Mouse (Mus musculus) granulocyte monocyte progenitor cell, adult 5-6 weeks (primary cell): ENCODE results near the gene Tent5c. TPM values are rescaled to one million over a fixed set of nuclear protein-coding genes. Genes with fewer than 3 reads are reported as not detected.
A peak's percentile ranks its signal among the peaks of the same experiment; 100 is the strongest.

Source experiments
- ATAC-seq: replicated peaks from 2 replicates; pipeline ENCODE4 v1.8.0; 2016; ENCODE audit warnings: mild to moderate bottlenecking, moderate TSS enrichment, inconsistent platforms; ENCODE audit not compliant: poor library complexity, severe bottlenecking
- total RNA-seq, 2 experiments: library from RNA; stranded (forward) in 1 of 2; stranded (reverse) in 1 of 2; fragments of 200-712, 200-1000 nt in 1 of 2; fragments of >200 nt in 1 of 2; fragmentation: Nextera tagmentation in 1 of 2; gene quantifications; 2 replicates each; pipeline ENCODE4 v1.2.3; 2014 to 2017

The Tent5c gene
- total RNA-seq, 2 experiments from 2014 or later = 0.36 TPM; not detected in 1

- ATAC-seq = peak; percentile 54
Measured at GRCm38 (mm10) chr3:100488251-100489132, 632 bp downstream of the Tent5c start.

GRCm38 (mm10) chr3:100487046-100487445 is 2.1 kb downstream of the Tent5c start:
- ATAC-seq = no peak

GRCm38 (mm10) chr3:100485390-100486132 is 3.6 kb downstream of the Tent5c start:
- ATAC-seq = no peak

GRCm38 (mm10) chr3:100482971-100483610 is 6.0 kb downstream of the Tent5c start:
- ATAC-seq = no peak

GRCm38 (mm10) chr3:100482324-100482911 is 6.7 kb downstream of the Tent5c start:
- no peak for ATAC-seq

- no peak for ATAC-seq
Measured at GRCm38 (mm10) chr3:100480251-100481005, 8.7 kb downstream of the Tent5c start.

- no peak for ATAC-seq
Measured at GRCm38 (mm10) chr3:100474950-100475472, 14.1 kb downstream of the Tent5c start.

- ATAC-seq = no peak
Measured at GRCm38 (mm10) chr3:100474536-100474935, 14.6 kb downstream of the Tent5c start.

- ATAC-seq = no peak
Measured at GRCm38 (mm10) chr3:100473146-100473545, 16.0 kb downstream of the Tent5c start.

GRCm38 (mm10) chr3:100470902-100471301 is 18.2 kb downstream of the Tent5c start:
- ATAC-seq = no peak

GRCm38 (mm10) chr3:100470101-100470500 is 19.0 kb downstream of the Tent5c start:
- no peak for ATAC-seq

- ATAC-seq = no peak
Measured at GRCm38 (mm10) chr3:100466551-100466950, 22.6 kb downstream of the Tent5c start.

- no peak for ATAC-seq
Measured at GRCm38 (mm10) chr3:100464596-100464995, 24.5 kb downstream of the Tent5c start.

- ATAC-seq = no peak
Measured at GRCm38 (mm10) chr3:100463959-100464265, 25.2 kb downstream of the Tent5c start.

- no peak for ATAC-seq
Measured at GRCm38 (mm10) chr3:100463160-100463958, 25.8 kb downstream of the Tent5c start.

- ATAC-seq = no peak
Measured at GRCm38 (mm10) chr3:100462235-100463083, 26.7 kb downstream of the Tent5c start.

- ATAC-seq = no peak
Measured at GRCm38 (mm10) chr3:100460510-100460909, 28.6 kb downstream of the Tent5c start.
